Mouse (Mus musculus) hindbrain, embryonic 16.5 days (tissue): ENCODE measurements around the gene Mpzl2. TPM values are rescaled to one million over a fixed set of nuclear protein-coding genes. Genes with fewer than 3 reads are reported as not detected.
A peak's percentile ranks its signal among the peaks of the same experiment; 100 is the strongest.
"Not testable (repeated sequence)": the region's sequence is repeated elsewhere in the genome, so short reads cannot be mapped to it uniquely, and the experiment has no call there.

Experiments used
- ATAC-seq: fragments of 200-750 bp; cut with Nextera tagmentation; 2 replicates; pipeline ENCODE4 v1.8.0; 2017; ENCODE audit warnings: moderate TSS enrichment, moderate library complexity
- H3K27ac ChIP-seq: fragments of 300-500 bp; sonication (generic); 2 replicates; pipeline ENCODE4 v1.5.1; 2014; ENCODE audit warnings: low read depth, mild to moderate bottlenecking, control low read depth, low read length, moderate library complexity
- H3K27me3 ChIP-seq: fragments of 300-500 bp; sonication (generic); replicated peaks from 2 replicates; pipeline ENCODE4 v1.6.1; 2014; ENCODE audit warnings: low read length; ENCODE audit not compliant: control insufficient read depth, insufficient read depth
- H3K36me3 ChIP-seq: fragments of 300-500 bp; sonication (generic); 2 replicates; pipeline ENCODE4 v1.6.1; 2014; ENCODE audit warnings: mild to moderate bottlenecking, low read length, moderate library complexity, mixed read lengths; ENCODE audit not compliant: control insufficient read depth, insufficient read depth
- H3K4me1 ChIP-seq: fragments of 300-500 bp; sonication (generic); 2 replicates; pipeline ENCODE4 v1.6.1; 2014; ENCODE audit warnings: low read depth, low read length; ENCODE audit not compliant: control insufficient read depth, insufficient read depth
- H3K4me2 ChIP-seq: fragments of 300-500 bp; sonication (generic); 2 replicates; pipeline ENCODE4 v1.6.1; 2014; ENCODE audit warnings: mild to moderate bottlenecking, low read length, control low read depth, moderate library complexity
- H3K4me3 ChIP-seq: fragments of 300-500 bp; sonication (generic); 2 replicates; pipeline ENCODE4 v1.5.1; 2014; ENCODE audit warnings: mild to moderate bottlenecking, low read length, control low read depth, moderate library complexity
- H3K9ac ChIP-seq: fragments of 300-500 bp; sonication (generic); 2 replicates; pipeline ENCODE4 v1.6.1; 2014; ENCODE audit warnings: low read depth, mild to moderate bottlenecking, control low read depth, low read length, moderate library complexity
- H3K9me3 ChIP-seq: fragments of 300-500 bp; sonication (generic); 2 replicates; pipeline ENCODE4 v1.6.1; 2014; ENCODE audit warnings: mild to moderate bottlenecking, low read length, moderate library complexity; ENCODE audit not compliant: control insufficient read depth
- WGBS: fragments of 180-500 bp; shearing (Covaris S2); extraction: QIAGEN DNeasy Blood & Tissue Kit; methylation state at CpG from one replicate; pipeline ENCODE4 v1.1.7; 2014; 5-methylcytosine and 5-hydroxymethylcytosine counted together
- polyA plus RNA-seq: library from polyadenylated mRNA; unstranded; fragments of >200 nt; fragmentation: Nextera tagmentation; extraction: Ambion mirVana; gene quantifications from 2 replicates; pipeline ENCODE4 v1.2.1, GENCODE M21; 2015

Mpzl2 gene
- polyA plus RNA-seq, 1 experiment from 2014 or later = 2.5 TPM

GRCm38 (mm10) chr9:45023638-45024037 is 16.0 kb upstream of the Mpzl2 start:
- no peak overlapping the region for H3K4me2 ChIP-seq
- H3K9ac ChIP-seq = no peak overlapping the region
- no peaks in the 10 kb centered on the region for H3K36me3 ChIP-seq
- H3K27ac ChIP-seq = no peak overlapping the region
- no peaks in the 10 kb centered on the region for H3K9me3 ChIP-seq
- no peak overlapping the region for H3K4me3 ChIP-seq
- H3K4me1 ChIP-seq = no peaks in the 10 kb centered on the region
- WGBS = 60% methylated on average over 3 of the region's 3 CpGs
- no peak for ATAC-seq
- H3K27me3 ChIP-seq = no peaks in the 10 kb centered on the region

- no peak overlapping the region for H3K27ac ChIP-seq
- H3K9me3 ChIP-seq = no peaks in the 10 kb centered on the region
- no peak overlapping the region for H3K4me2 ChIP-seq
- H3K36me3 ChIP-seq = no peaks in the 10 kb centered on the region
- ATAC-seq = no peak
- H3K9ac ChIP-seq = no peak overlapping the region
- 89% methylated on average over 2 of the region's 2 CpGs for WGBS
- no peaks in the 10 kb centered on the region for H3K27me3 ChIP-seq
- no peaks in the 10 kb centered on the region for H3K4me1 ChIP-seq
- no peak overlapping the region for H3K4me3 ChIP-seq
Measured at GRCm38 (mm10) chr9:45024187-45024586, 15.4 kb upstream of the Mpzl2 start.

- Histone ChIP-seq H3K4me3 (no peak overlapping the region), H3K27me3 (no peaks in the 10 kb centered on the region), H3K9me3 (no peaks in the 10 kb centered on the region), H3K36me3 (no peaks in the 10 kb centered on the region), H3K27ac (no peak overlapping the region), H3K9ac (no peak overlapping the region), H3K4me1 (no peaks in the 10 kb centered on the region), H3K4me2 (no peak overlapping the region)
- ATAC-seq = no peak
- 79% methylated on average over 8 of the region's 8 CpGs for WGBS
Measured at GRCm38 (mm10) chr9:45027376-45027775, 12.2 kb upstream of the Mpzl2 start.

- H3K36me3 ChIP-seq = no peaks in the 10 kb centered on the region
Measured at GRCm38 (mm10) chr9:45030341-45030740, 9.3 kb upstream of the Mpzl2 start.

GRCm38 (mm10) chr9:45032261-45032660 is 7.3 kb upstream of the Mpzl2 start:
- WGBS = 63% methylated on average over 2 of the region's 2 CpGs
- H3K4me2 ChIP-seq = no peak overlapping the region
- no peak overlapping the region for H3K27ac ChIP-seq
- H3K9me3 ChIP-seq = no peaks in the 10 kb centered on the region
- no peak overlapping the region for H3K9ac ChIP-seq
- no peaks in the 10 kb centered on the region for H3K4me1 ChIP-seq
- H3K36me3 ChIP-seq = no peaks in the 10 kb centered on the region
- no peak overlapping the region for H3K4me3 ChIP-seq
- ATAC-seq = no peak
- H3K27me3 ChIP-seq = no peaks in the 10 kb centered on the region

More at GRCm38 (mm10) chr9:45030341-45030740, 9.3 kb upstream of the Mpzl2 start:
- Histone ChIP-seq H3K9ac (no peak overlapping the region), H3K4me2 (no peak overlapping the region), H3K9me3 (no peaks in the 10 kb centered on the region), H3K4me3 (no peak overlapping the region), H3K27me3 (no peaks in the 10 kb centered on the region), H3K27ac (no peak overlapping the region), H3K4me1 (no peaks in the 10 kb centered on the region)
- ATAC-seq = no peak
- WGBS = 72% methylated on average over 6 of the region's 6 CpGs

- no peaks in the 10 kb centered on the region for H3K36me3 ChIP-seq
- WGBS = 75% methylated on average over 3 of the region's 3 CpGs
- no peak overlapping the region for H3K4me3 ChIP-seq
- no peak overlapping the region for H3K4me2 ChIP-seq
- H3K27me3 ChIP-seq = peaks cover 4% of the 10 kb centered on the region
- H3K9ac ChIP-seq = no peak overlapping the region
- ATAC-seq = no peak
- H3K9me3 ChIP-seq = no peaks in the 10 kb centered on the region
- H3K27ac ChIP-seq = no peak overlapping the region
- H3K4me1 ChIP-seq = no peaks in the 10 kb centered on the region
Measured at GRCm38 (mm10) chr9:45034526-45034925, 5.1 kb upstream of the Mpzl2 start.

GRCm38 (mm10) chr9:45037803-45038202 is 1.8 kb upstream of the Mpzl2 start:
- peaks cover 29% of the 10 kb centered on the region for H3K27me3 ChIP-seq

GRCm38 (mm10) chr9:45040066-45040845 is 657 bp downstream of the Mpzl2 start:
- Histone ChIP-seq H3K27me3 (peaks cover 41% of the 10 kb centered on the region), H3K4me2 (peak overlapping the region; percentile 37), H3K9me3 (no peaks in the 10 kb centered on the region), H3K36me3 (no peaks in the 10 kb centered on the region), H3K4me3 (no peak overlapping the region), H3K9ac (no peak overlapping the region), H3K4me1 (no peaks in the 10 kb centered on the region), H3K27ac (no peak overlapping the region)
- WGBS = 18% methylated on average over 14 of the region's 14 CpGs
- no peak for ATAC-seq

More at GRCm38 (mm10) chr9:45037803-45038202, 1.8 kb upstream of the Mpzl2 start:
- WGBS = 79% methylated on average over 1 of the region's 1 CpGs
- H3K4me3 ChIP-seq, ATAC-seq, H3K9me3 ChIP-seq, H3K9ac ChIP-seq, H3K4me2 ChIP-seq, H3K27ac ChIP-seq, H3K36me3 ChIP-seq, H3K4me1 ChIP-seq: not testable (repeated sequence)

GRCm38 (mm10) chr9:45041131-45041838 is 1.7 kb downstream of the Mpzl2 start:
- Histone ChIP-seq H3K27me3 (peaks cover 41% of the 10 kb centered on the region), H3K4me2 (peak overlapping the region; percentile 12; the same call in 1 of the 2 replicates), H3K27ac (no peak overlapping the region), H3K36me3 (no peaks in the 10 kb centered on the region), H3K9me3 (no peaks in the 10 kb centered on the region), H3K9ac (no peak overlapping the region), H3K4me1 (no peaks in the 10 kb centered on the region), H3K4me3 (no peak overlapping the region)
- 36% methylated on average over 17 of the region's 17 CpGs for whole genome bisulfite sequencing
- no peak for ATAC-seq
